Mouse (Mus musculus) heart, adult 18-20 months (tissue): ENCODE measurements around the gene Dvl1. TPM values are rescaled to one million over a fixed set of nuclear protein-coding genes. Genes with fewer than 3 reads are reported as not detected.

Experiments used
- DNase-seq, 2 experiments: peaks; one replicate each; pipeline ENCODE4 v3.0.0; 2021 to 2022; ENCODE audit warnings: mixed read lengths in 1 of 2
- long read RNA-seq, 2 experiments: library from polyadenylated mRNA; stranded (forward); transcript quantifications; one replicate each; pipeline ENCODE4 v2.0.0; 2021
- total RNA-seq, 2 experiments: library from RNA; stranded (reverse); gene quantifications; 2 replicates each; pipeline ENCODE4 v1.2.3; 2021

The Dvl1 gene
- total RNA-seq: 10 to 100 TPM; 45.0 to 51.5 TPM
- long read RNA-seq, experiment 1, transcript Dvl1-201 (15 exons, 3,358 nt): major isoform, 45 of 107 reads
- long read RNA-seq, experiment 1, partial matches to known transcripts: 15 of 107 reads
- long read RNA-seq, experiment 1, other reads (novel, unspliced or antisense): 47 of 107 reads
- long read RNA-seq, experiment 2, transcript Dvl1-201 (15 exons, 3,358 nt): major isoform, 10 of 37 reads
- long read RNA-seq, experiment 2, partial matches to known transcripts: 8 of 37 reads
- long read RNA-seq, experiment 2, other reads (novel, unspliced or antisense): 19 of 37 reads

DNA sequence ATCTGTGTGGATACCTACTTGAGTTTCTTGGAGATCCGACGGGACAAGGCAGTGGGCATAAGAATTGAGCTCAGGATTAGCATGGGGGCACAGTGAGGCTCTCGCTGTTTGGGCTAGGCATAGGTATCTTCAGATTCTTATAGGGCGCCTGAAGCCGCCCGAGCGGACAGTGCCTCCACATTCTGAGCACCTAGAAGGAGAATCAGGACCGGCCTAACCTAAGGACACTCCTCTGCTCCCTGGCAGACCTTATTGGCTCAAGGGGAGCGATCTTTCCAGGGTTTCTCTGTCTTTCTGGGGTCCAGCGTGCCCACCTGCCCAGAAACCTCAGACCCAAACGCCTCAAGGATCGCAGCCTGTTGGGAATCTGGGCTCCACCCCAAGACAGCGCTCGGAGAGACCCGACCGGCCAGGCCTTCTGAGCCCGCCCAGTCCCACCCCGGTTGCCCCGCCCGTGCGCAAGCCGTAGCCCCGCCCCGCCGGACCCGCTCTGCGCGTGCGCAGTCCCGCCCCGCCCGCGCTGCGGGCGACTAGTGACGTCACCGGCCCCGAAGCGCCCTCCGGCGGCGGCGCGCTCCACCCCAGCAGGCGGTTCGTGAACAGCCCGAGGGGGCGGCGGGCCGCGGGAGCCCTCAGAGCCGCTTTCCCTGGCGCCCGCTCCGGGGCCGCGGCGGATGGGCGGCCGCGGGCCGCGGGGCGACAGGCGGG, at the start of gene Dvl1:
Dvl1 (plus strand) TSS at position 532 of the 708 bp plus-strand sequence.
- DNase-seq: peak; percentile 95 to 96

DNA sequence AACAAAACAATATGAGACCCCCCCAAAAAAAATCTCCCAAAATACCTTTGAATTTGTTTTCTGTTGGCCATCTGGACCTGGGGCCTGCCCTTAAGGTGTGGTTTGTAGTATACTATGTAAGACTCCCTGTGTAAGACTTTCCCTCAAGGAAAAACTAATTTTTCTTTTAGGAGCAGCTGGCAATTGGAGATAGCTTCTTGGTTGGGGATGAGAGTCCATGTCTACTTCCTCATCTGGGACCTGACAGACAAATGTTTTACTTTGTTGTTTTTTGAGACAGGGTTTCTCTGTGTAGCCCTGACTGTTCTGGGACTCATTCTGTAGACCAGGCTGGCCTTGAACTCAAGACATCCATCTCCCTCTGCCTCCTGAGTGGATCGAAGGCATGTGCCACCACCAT, 45.1 kb upstream of the Dvl1 start:
- DNase-seq: no peak

DNA sequence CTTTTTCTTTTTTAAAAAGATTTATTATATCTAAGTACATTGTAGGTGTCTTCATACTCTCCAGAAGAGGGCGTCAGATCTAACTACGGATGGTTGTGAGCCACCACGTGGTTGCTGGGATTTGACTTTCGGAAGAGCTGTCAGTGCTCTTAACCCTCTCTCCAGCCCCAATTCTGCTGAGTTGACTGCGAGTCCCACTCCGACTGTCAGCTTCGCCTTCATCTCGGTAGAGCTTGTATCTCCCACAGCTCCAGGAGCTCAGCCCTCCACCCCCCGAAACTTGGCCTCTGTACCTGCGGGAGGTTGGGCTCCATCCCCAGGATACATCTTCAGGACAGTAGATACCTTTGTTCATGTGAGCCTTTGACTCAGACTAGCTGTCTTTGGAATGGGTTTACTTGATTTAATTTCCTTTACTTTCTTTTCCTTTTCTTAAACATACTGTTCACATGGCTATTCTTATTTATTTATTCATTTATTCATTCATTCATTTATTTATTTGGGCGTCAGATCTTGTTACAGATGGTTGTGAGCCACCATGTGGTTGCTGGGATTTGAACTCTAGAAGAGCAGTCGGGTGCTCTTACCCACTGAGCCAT, 44.4 kb upstream of the Dvl1 start, which contains the start of gene Mrpl20:
Mrpl20 (plus strand) TSS at position 138 of the 599 bp plus-strand sequence.
- DNase-seq: no peak

GRCm38 (mm10) chr4:155803340-155804041, 43.7 kb upstream of the Dvl1 start:
- peak; percentile 96 to 98 for DNase-seq

GRCm38 (mm10) chr4:155807841-155808240, 39.4 kb upstream of the Dvl1 start:
- no peak for DNase-seq

DNA sequence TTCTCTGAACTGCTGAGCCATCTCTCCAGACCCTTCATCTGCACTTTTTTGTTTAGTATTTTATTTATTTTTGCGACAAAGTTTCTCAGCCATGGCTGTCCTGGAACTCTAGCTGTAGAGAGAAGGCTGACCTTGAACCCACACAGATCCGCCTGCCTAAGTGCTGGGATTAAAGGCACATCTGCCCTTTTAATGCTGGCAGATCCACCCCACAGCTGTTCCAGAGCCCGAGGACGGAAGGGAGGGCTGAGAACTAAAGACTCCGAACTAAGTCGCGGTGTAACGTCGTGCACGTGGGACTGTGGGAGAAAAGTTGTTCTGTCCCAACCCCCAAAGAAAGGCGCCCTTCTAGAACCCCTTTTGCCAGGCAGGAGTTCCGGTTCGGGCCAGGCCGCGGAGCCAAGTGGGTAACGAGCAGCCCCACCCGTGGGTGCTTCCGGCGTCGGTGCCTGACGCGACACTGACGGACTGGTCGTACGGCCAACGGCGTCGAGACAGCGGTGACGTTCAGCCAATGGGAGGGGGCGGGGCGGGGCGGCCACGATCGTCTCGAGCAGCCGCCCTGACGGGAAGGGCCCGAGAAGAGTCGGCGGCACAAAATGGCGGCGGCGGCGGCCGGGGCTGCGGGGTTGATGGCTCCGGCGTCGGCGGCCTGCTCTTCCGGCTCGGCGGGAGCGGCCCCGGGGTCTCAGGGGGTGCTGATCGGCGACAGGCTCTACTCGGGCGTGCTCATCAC, 35.1 kb upstream of the Dvl1 start, which contains the start of gene Ccnl2:
Ccnl2 (plus strand) TSS at position 561 of the 736 bp plus-strand sequence.
- DNase-seq: peak; percentile 94 to 97

GRCm38 (mm10) chr4:155812665-155813181, 34.5 kb upstream of the Dvl1 start:
- peak in 1 of 2 experiments; percentile 33 for DNase-seq

- no peak for DNase-seq
Measured at GRCm38 (mm10) chr4:155817533-155817932, 29.7 kb upstream of the Dvl1 start.

DNA sequence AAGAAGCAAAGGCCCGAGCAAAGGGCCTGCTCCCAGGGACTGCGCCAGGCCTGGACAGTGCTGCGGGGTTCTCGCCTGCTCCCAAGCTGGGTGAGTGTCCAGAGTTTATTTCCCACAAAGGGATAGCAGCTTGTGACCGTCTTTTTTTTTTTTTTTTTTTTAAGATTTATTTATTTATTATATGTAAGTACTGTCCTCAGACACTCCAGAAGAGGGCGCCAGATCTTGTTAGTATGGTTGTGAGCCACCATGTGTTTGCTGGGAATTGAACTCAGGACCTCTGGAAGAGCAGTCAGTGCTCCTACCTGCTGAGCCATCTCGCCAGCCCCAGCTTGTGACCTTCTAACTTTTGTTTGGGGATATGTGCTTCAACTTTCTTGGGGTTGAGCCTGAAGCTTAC, 26.2 kb upstream of the Dvl1 start:
- DNase-seq: peak in 1 of 2 experiments; percentile 37

- no peak for DNase-seq
Measured at GRCm38 (mm10) chr4:155823443-155823842, 23.8 kb upstream of the Dvl1 start.

DNA sequence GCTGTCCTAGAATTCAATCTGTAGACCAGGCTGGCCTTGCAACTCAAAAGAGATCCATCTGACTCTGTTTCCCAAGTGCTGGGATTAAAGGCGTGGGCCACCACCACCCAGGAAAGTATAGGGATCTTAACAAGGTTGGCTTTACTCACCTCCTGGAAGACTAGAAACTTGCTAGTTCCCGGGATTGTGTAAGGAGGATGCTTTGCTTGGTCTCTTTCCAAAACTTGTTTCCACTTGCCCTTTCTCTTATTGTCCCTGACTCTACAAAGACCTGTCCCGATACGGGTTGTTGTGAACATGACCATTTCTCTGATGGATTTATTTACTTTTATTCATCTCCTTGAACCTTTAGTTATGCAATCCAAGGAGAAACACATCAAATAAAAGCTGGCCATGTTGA, 17.3 kb upstream of the Dvl1 start:
- DNase-seq: no peak

DNA sequence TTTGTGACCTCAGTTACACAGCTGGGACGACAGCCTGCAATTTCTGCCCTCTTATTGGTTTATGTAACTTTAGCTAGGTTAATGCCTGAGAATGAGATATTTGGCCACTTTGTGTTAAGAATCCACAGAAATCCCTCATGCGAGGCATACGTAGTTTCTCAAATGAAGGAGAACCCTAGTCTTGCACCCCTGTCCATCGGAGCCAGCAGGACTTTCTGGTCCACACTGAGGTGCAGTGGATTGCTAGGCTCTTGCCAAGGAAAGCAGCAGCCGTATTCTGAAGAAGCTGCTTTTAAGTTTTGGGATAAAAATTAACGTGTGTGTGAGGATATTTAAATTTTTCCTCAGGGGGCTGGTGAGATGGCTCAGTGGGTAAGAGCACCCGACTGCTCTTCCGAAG, 16.6 kb upstream of the Dvl1 start:
- DNase-seq: no peak

DNA sequence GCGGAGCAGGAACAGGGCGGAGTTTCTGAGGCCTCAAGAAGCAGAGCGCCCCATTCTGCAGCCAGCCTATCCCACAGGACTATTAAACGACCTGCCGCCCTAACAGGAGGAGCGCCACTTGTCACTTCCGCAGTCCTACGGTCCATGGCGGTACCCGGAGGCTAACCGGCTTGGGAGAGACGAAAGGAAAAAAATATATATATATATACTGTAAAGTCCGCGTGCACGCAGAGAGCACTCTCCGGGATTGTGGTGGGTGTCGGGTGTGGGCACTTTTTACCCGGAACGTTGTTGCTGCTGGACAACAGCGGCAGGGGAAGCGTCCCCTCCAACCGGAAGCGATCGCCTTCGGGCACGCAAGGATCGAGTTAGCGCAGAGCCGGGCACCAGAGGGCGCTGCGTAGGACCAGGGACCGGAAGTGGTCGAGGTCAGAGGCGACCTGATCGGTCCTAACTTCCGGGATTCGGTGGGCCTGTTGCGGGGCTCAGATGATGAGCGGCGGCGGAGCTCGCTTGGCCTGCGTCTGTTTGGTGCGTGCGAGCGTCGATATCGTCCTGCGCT, 15.9 kb upstream of the Dvl1 start, which contains the start of gene Aurkaip1:
Aurkaip1 (plus strand) TSS at position 68 of the 562 bp plus-strand sequence.
- DNase-seq: peak; percentile 96

DNA sequence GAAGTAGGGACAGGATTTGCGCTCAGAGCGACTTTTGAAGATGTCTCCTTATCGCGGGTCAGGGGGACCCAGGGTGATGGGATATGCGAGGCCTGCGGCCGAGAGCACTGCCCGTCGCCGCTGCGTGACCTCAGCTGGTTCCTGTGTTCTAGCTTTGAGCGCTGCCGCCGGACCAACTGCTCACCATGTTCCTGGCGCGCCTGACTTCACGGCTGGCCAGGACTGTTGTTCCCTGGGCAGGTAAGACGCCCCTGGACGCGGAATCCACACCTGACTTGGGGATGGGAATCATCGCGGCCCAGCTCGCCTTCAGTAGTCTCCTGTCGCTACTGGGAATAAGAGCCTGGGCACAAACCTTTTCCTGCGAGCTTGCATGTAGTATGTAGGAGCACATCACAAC, 15.4 kb upstream of the Dvl1 start:
- no peak for DNase-seq

DNA sequence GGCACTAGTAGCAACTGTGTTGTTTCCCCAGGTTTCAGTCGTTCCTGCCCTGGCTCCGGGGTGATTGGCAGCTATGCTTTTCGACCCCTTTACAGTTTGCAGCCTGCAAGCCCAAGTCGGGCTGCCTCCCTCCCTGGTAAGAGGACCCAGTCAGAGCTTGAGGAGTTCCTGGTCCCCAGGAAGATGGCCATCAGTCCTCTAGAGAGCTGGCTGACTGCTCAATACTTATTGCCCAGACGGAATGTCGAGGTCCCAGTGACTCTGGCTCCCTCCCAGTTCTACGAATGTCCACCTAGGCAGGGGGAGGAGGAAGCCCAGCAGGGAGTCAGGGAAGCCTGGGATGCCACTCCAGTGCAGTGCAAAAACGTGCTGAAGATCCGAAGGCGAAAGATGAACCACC, 14.9 kb upstream of the Dvl1 start:
- DNase-seq: no peak

- DNase-seq: no peak
Measured at GRCm38 (mm10) chr4:155833234-155833633, 14.0 kb upstream of the Dvl1 start.

DNA sequence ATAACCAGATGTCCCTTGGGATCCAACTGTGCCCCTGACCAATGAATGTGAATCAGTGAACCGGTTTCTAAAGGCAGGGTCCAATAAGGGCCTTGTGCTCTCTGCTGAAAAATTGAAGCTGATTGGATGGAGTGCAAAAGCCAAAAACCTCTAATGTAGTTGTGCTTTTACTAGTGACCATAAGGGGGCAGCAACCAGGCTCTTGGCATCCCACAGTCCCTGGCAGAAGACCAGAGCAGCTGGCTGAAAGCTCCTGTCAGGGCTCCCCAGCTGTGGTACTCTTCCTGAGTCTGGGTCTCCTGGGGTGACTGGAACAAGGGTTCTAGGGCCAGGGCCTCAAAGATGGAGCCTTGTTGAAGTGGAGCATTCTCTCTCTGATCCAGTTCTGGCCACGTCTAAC, 13.4 kb upstream of the Dvl1 start:
- DNase-seq: peak; percentile 90 to 92

DNA sequence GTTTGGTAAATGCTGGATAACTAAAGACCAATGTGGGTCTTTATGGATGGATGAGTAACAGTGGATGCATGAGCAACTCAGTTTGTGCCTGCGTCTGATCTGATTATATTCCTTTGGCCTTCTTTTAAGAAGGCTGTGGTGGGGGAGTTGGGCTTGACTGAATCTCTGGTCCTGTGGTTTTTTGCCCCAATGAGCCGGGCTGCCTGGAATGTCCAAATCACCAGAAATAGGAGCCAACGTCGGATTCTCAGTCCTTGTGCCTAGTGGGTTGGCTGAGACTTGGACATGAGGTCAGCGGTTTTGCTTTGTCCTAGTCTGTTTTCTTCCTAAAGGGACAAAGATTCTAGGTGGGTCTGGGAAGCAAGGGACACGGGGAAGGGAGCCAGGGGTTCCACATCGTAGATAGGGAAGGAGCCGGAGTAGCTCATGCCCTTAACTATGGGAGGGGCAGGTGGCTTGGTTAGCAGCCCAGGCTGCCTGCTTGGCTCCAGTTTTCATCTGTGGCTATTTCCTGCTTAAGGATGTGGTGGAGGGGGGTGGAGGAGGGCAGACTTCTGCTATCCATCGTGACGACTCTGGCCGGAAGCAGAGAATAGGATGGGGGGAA, 9.7 kb upstream of the Dvl1 start:
- DNase-seq: peak; percentile 72 to 85

DNA sequence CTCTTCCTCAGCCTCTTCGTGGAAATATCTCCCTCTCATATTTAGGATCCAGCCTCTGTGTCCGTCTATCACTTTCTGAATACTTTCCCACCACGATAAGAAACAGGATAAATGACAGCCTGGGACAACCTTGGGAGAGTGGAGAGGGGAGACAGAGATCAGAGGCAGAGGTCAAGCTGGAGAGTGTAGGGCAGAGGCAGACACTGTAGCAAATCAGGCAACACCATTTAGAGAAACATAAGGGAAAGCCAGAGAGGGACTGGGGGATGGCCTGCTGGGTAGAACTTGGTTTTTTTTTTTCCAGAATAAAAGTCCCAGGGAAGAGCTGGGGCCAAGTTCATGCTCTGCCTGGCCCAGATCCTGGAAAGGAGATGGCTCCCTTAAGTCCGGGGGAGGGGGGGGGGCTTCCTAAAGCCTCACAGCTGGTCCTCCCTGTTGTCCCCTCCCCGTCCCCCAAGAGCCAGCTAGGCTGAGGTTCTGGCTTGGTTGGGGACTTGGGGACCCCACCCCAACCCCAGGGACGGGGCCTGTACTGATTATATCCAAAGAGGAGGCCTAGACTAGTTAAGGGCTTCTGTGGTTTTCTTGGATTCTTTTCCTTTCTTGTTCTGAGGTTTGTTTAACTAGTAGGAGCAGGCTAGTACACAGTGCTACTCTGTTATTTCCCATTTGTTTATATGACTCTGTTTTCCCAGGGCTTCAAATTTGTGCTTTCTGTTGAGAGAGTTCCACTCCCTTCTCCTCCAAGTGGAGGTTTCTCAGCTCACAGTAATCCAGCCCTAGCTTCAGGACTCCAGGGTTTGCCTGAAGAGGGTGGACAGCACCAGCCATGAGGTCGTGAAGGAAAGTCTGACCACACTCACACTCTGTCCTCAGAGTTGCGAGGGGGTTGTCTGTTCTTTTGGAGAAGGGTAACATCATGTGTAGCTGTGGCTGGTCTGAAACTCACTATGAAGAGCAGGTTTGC, 8.7 kb upstream of the Dvl1 start:
- DNase-seq: peak; percentile 63 to 80
